Mouse (Mus musculus) lung, adult 2 months (tissue): ENCODE results near the gene 3110082I17Rik. TPM values are rescaled to one million over a fixed set of nuclear protein-coding genes. Genes with fewer than 3 reads are reported as not detected.
A peak's percentile ranks its signal among the peaks of the same experiment; 100 is the strongest.

Source experiments
- DNase-seq: peaks from one replicate; pipeline ENCODE4 v3.0.0; 2022
- H3K4me1 ChIP-seq: fragments of 200-500 bp; 2 replicates; pipeline ENCODE4 v1.6.1; 2011; ENCODE audit warnings: low read length; ENCODE audit not compliant: control insufficient read depth, insufficient read depth
- H3K4me3 ChIP-seq: fragments of 200-500 bp; replicated peaks from 2 replicates; pipeline ENCODE3; 2011; ENCODE audit warnings: low read depth, mild to moderate bottlenecking, control low read depth, low read length; ENCODE audit errors: extremely low read depth
- CTCF ChIP-seq: fragments of 200-500 bp; IDR thresholded peaks from 2 replicates; pipeline ENCODE4 v1.5.1; 2011; ENCODE audit warnings: mild to moderate bottlenecking, low read length, control low read depth; ENCODE audit not compliant: insufficient read depth
- POLR2A ChIP-seq: fragments of 200-500 bp; IDR thresholded peaks from 2 replicates; pipeline ENCODE4 v1.6.1; 2011; ENCODE audit warnings: low read depth, mild to moderate bottlenecking, control low read depth, low read length, borderline replicate concordance; ENCODE audit errors: extremely low read depth
- WGBS: fragments of 180-500 bp; shearing (Covaris S2); methylation state at CpG from one replicate; pipeline ENCODE4 v1.1.7; 2018; 5-methylcytosine and 5-hydroxymethylcytosine counted together
- polyA plus RNA-seq: library from polyadenylated mRNA; depleted of rRNA; stranded (reverse); fragments of >200 nt; gene quantifications from 2 replicates; pipeline ENCODE4 v1.2.3, GENCODE M21; 2012

The 3110082I17Rik gene
- polyA plus RNA-seq, 1 experiment, result 14.0 TPM

- no peak for DNase-seq
- Histone ChIP-seq H3K4me1 (no peaks in the 10 kb centered on the region), H3K4me3 (no peak overlapping the region)
- no peak for TF ChIP-seq POLR2A
- TF ChIP-seq CTCF, result no peak
- WGBS, result 72% methylated on average over 11 of the region's 11 CpGs
Observed at GRCm38 (mm10) chr5:139490131-139490530, 29.8 kb upstream of the 3110082I17Rik start.

- WGBS, result under 1% methylated on average over 42 of the region's 42 CpGs
- TF ChIP-seq POLR2A (peak; percentile 96; the same call in 1 of the 2 replicates), CTCF (no peak)
- Histone ChIP-seq H3K4me3 (peak within 1 kb of the TSS; percentile 95), H3K4me1 (peaks cover 3% of the 10 kb centered on the region; the same call in 1 of the 2 replicates)
- peak; percentile 99 for DNase-seq
Observed at GRCm38 (mm10) chr5:139484185-139484814, 24.0 kb upstream of the 3110082I17Rik start, which contains the start of gene Zfand2a. TSS of gene Zfand2a (minus strand) at chr5:139484549.

DNA sequence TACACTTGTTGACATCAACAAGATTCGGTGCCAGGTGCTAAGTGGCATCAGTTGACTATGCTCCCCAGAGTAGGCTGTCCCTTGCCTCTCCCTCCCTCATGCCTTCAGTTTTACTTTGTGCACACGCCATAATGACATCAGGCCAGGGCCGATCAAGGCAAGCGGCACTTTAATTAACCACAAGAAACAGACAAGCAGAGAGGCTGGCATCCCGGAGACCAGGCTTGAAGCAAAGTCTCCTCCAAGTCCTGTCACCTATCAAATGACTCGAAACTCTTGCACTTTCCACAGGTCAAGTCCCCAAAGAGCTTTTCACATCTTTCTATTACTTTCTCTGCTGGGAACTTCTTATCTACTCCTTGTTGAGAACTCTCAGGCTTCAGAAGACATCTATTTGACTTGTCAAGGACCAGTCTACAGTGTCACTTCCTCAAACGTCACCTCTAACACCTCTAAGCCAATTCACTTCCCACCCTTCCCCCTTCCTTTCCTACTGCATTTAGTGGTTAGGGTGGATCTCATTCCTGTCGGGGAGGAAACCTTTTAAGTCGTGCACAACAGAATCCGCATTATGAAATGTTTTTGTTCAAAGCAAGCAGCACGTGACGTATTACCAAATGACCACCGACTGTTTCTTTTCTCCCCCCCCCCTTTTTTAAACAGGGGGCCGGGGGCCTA, 23.0 kb upstream of the 3110082I17Rik start:
- Histone ChIP-seq H3K4me3 (peak overlapping the region; percentile 95), H3K4me1 (peaks cover 3% of the 10 kb centered on the region; the same call in 1 of the 2 replicates)
- 37% methylated on average over 14 of the region's 14 CpGs for WGBS
- DNase-seq, result no peak
- no peak for TF ChIP-seq POLR2A
- no peak for TF ChIP-seq CTCF

- Histone ChIP-seq H3K4me3 (no peak overlapping the region), H3K4me1 (peaks cover 3% of the 10 kb centered on the region; the same call in 1 of the 2 replicates)
- TF ChIP-seq POLR2A (no peak), CTCF (no peak)
- WGBS, result 86% methylated on average over 10 of the region's 10 CpGs
- no peak for DNase-seq
Observed at GRCm38 (mm10) chr5:139480406-139480805, 20.1 kb upstream of the 3110082I17Rik start.

- TF ChIP-seq POLR2A, result no peak
- no peak for TF ChIP-seq CTCF
- Histone ChIP-seq H3K4me3 (no peak overlapping the region), H3K4me1 (peaks cover 3% of the 10 kb centered on the region; the same call in 1 of the 2 replicates)
- WGBS, result 83% methylated on average over 8 of the region's 8 CpGs
- no peak for DNase-seq
Observed at GRCm38 (mm10) chr5:139479088-139479487, 18.8 kb upstream of the 3110082I17Rik start.

DNA sequence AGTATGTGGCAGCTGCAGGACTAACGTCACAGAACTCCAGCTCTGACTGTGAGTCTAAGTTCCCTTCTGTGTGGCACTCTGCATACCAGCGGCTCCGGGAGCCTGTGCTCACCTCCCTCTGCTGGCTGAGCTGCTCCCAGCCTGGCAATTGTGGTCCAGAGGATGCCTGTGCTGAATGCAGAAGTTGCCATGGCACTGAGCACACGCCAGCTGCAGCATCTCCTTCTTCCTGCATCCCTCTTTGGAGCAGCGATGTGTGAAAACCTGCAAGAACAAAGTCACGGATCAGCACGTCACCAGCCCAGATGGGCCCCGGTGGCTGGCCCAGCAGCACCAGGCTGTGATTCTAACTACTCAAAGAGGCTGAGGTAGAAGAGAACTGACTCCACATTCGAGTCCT, 14.4 kb upstream of the 3110082I17Rik start:
- no peak for DNase-seq
- TF ChIP-seq CTCF (no peak), POLR2A (no peak)
- Histone ChIP-seq H3K4me3 (no peak overlapping the region), H3K4me1 (no peaks in the 10 kb centered on the region)
- 88% methylated on average over 9 of the region's 9 CpGs for WGBS

GRCm38 (mm10) chr5:139467998-139468397, 7.7 kb upstream of the 3110082I17Rik start:
- Histone ChIP-seq H3K4me3 (no peak overlapping the region), H3K4me1 (no peaks in the 10 kb centered on the region)
- TF ChIP-seq POLR2A (no peak), CTCF (peak; percentile 25; the same call in 1 of the 2 replicates)
- 40% methylated on average over 5 of the region's 5 CpGs for WGBS
- no peak for DNase-seq

DNA sequence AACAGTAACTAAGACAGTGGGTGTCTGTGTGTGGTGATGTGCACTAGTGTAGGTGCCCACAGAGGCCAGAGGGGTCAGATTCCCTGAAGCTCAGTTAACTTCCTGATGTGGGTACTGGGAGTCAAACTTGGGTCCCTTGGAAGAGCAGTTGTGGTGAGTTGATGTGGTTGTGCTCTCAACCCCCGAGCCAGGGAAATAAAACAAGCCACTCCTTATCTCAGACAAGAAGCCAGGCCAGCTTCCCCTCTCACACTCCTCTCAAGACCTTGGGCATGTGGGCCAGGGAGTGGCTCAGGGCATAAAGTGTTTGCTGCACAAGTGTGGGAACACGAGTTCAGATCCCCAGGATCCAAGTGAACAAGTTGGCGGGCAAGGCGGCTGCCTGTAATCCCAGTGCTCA, 6.5 kb upstream of the 3110082I17Rik start:
- DNase-seq, result no peak
- Histone ChIP-seq H3K4me1 (no peaks in the 10 kb centered on the region), H3K4me3 (no peak overlapping the region)
- WGBS, result 57% methylated on average over 4 of the region's 4 CpGs
- no peak for TF ChIP-seq POLR2A
- TF ChIP-seq CTCF, result no peak

DNA sequence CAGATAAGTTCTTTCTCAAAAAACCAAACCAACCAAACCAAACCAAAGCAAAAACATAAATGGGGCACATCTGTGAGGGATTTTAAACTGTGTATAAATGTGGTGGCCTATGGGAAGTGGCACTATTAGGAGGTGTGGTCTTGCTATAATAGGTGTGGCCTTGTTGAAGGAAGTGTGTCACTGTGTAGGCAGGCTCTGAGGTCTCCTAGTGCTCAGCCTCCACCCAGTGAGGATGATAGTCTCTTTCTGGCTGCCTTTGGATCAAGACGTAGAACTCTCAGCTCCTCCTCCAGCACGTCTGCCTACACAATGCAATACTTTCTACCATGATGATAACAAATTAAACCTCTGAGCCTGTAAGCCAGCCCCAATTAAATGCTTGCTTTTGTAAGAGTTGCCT, 6.0 kb upstream of the 3110082I17Rik start:
- no peak for DNase-seq
- H3K4me3 ChIP-seq, result no peak overlapping the region
- TF ChIP-seq POLR2A, result no peak
- TF ChIP-seq CTCF, result no peak
- no peaks in the 10 kb centered on the region for H3K4me1 ChIP-seq
- WGBS, result 61% methylated on average over 2 of the region's 2 CpGs
